Mouse (Mus musculus) Patski (cell line): ENCODE measurements at regions not wholly inside any gene's neighbourhood (a gene's known extent, or its start where the extent isn't known, plus 50 kb on each side); places are given as distances from the start of the nearest gene placed in this dataset.
A peak's percentile ranks its signal among the peaks of the same experiment; 100 is the strongest.

Experiments used
- ATAC-seq: fragments of 100-300 bp; one replicate; pipeline ENCODE4 v1.8.0; 2021
- CTCF ChIA-PET: fragments of 350-600 bp; sonication (Branson Sonifier 250); formaldehyde crosslinking; loops from one replicate; lab custom pipeline; 2022; ENCODE audit warnings: inconsistent platforms; lab: Charles Lee
- POLR2A ChIA-PET: fragments of 350-600 bp; sonication (Branson Sonifier 250); formaldehyde crosslinking; loops from one replicate; lab custom pipeline; 2022; ENCODE audit warnings: antibody characterized with exemption, inconsistent platforms; lab: Charles Lee
- DNase-seq: peaks from one replicate; pipeline ENCODE4 v3.0.0-alpha.2; 2011; ENCODE audit warnings: low read depth, low spot score
- H3K27me3 ChIP-seq: fragments of 371-371 bp; one replicate; pipeline ENCODE4 v1.5.1; 2021
- CTCF ChIP-seq: fragments of 100-300 bp; IDR thresholded peaks from one replicate; pipeline ENCODE4 v1.5.1; 2021
- in situ Hi-C: fragments of 300-500 bp; cut with MboI; formaldehyde crosslinking; loops from 3 replicates; pipeline ENCODE4 v1.11.1; 2018; ENCODE audit warnings: low pct_unique_long_range_greater_than_20kb, mixed read lengths

GRCm38 (mm10) chr14:105588391-105589163 is 308.0 kb downstream of the Spry2 start:
- DNase-seq, result peak; percentile 82
- ATAC-seq, result peak; percentile 97
- in situ Hi-C loops, result loop anchor here (5.0 kb wide), 2 partner anchors 79 to 304 kb away; no protein-coding TSS in a partner anchor
- TF ChIP-seq CTCF, result no peak
- no peaks in the 10 kb centered on the region for H3K27me3 ChIP-seq
- ChIA-PET POLR2A (interaction anchor here (0.7 to 1.3 kb wide), 3 partner anchors 9 to 291 kb away, joined by 3 read pairs; no protein-coding TSS in a partner anchor), CTCF (interaction anchor here (1.1 to 1.2 kb wide), 3 partner anchors 11 to 80 kb away, joined by 3 read pairs; no protein-coding TSS in a partner anchor)

GRCm38 (mm10) chr14:105588029-105588390 is 308.6 kb downstream of the Spry2 start:
- no peak for DNase-seq
- ATAC-seq, result no peak
- in situ Hi-C loops, result loop anchor here (5.0 kb wide), 2 partner anchors 79 to 304 kb away; no protein-coding TSS in a partner anchor
- TF ChIP-seq CTCF, result no peak
- ChIA-PET CTCF (interaction anchor here (1.1 to 1.5 kb wide), 3 partner anchors 14 to 80 kb away, joined by 3 read pairs; no protein-coding TSS in a partner anchor), POLR2A (interaction anchor here (0.6 to 1.1 kb wide), 2 partner anchors 10 to 337 kb away, joined by 3 read pairs; no protein-coding TSS in a partner anchor)
- no peaks in the 10 kb centered on the region for H3K27me3 ChIP-seq

GRCm38 (mm10) chr14:105584632-105585031 is 312.0 kb downstream of the Spry2 start:
- DNase-seq (no peak), ATAC-seq (no peak)
- TF ChIP-seq CTCF, result no peak
- POLR2A ChIA-PET, result no interaction called here
- in situ Hi-C loops, result loop anchor here (5.0 kb wide), 2 partner anchors 83 to 308 kb away; no protein-coding TSS in a partner anchor
- no peaks in the 10 kb centered on the region for H3K27me3 ChIP-seq
- CTCF ChIA-PET, result interaction anchor here (1.0 kb wide), 1 partner anchor 151 kb away, joined by 3 read pairs; no protein-coding TSS in a partner anchor

GRCm38 (mm10) chr14:105583497-105583896 is 313.1 kb downstream of the Spry2 start:
- CTCF ChIA-PET, result interaction anchor here (1.0 kb wide), 1 partner anchor 152 kb away, joined by 3 read pairs; no protein-coding TSS in a partner anchor
- POLR2A ChIA-PET, result no interaction called here
- ATAC-seq (no peak), DNase-seq (no peak)
- in situ Hi-C loops, result no loop called here
- TF ChIP-seq CTCF, result no peak
- H3K27me3 ChIP-seq, result no peaks in the 10 kb centered on the region

- no peak for DNase-seq
- ATAC-seq, result no peak
- in situ Hi-C loops, result no loop called here
- no peak for TF ChIP-seq CTCF
- ChIA-PET POLR2A (no interaction called here), CTCF (no interaction called here)
- H3K27me3 ChIP-seq, result no peaks in the 10 kb centered on the region
Measured at GRCm38 (mm10) chr14:105576266-105576665, 317.9 kb downstream of the Ndfip2 start.

- H3K27me3 ChIP-seq, result no peaks in the 10 kb centered on the region
- TF ChIP-seq CTCF, result no peak
- ATAC-seq (no peak), DNase-seq (no peak)
- in situ Hi-C loops, result no loop called here
- POLR2A ChIA-PET, result no interaction called here
- CTCF ChIA-PET, result interaction anchor here (1.6 kb wide), 1 partner anchor 65 kb away, joined by 4 read pairs; no protein-coding TSS in a partner anchor
Measured at GRCm38 (mm10) chr14:105572036-105572891, 313.9 kb downstream of the Ndfip2 start.

- no peaks in the 10 kb centered on the region for H3K27me3 ChIP-seq
- in situ Hi-C loops, result no loop called here
- no peak for TF ChIP-seq CTCF
- no peak for ATAC-seq
- DNase-seq, result no peak
- CTCF ChIA-PET, result no interaction called here
- POLR2A ChIA-PET, result no interaction called here
Measured at GRCm38 (mm10) chr14:105570156-105570555, 311.8 kb downstream of the Ndfip2 start.

- no peaks in the 10 kb centered on the region for H3K27me3 ChIP-seq
- ChIA-PET POLR2A (no interaction called here), CTCF (interaction anchor here (1.2 to 1.7 kb wide), 2 partner anchors 8 to 17 kb away, joined by 3 to 6 read pairs; no protein-coding TSS in a partner anchor)
- TF ChIP-seq CTCF, result no peak
- in situ Hi-C loops, result no loop called here
- DNase-seq (no peak), ATAC-seq (no peak)
Measured at GRCm38 (mm10) chr14:105565827-105566226, 307.5 kb downstream of the Ndfip2 start.

- H3K27me3 ChIP-seq, result no peaks in the 10 kb centered on the region
- ATAC-seq (no peak), DNase-seq (no peak)
- in situ Hi-C loops, result no loop called here
- no peak for TF ChIP-seq CTCF
- POLR2A ChIA-PET, result no interaction called here
- CTCF ChIA-PET, result no interaction called here
Measured at GRCm38 (mm10) chr14:105562843-105563242, 304.5 kb downstream of the Ndfip2 start.

GRCm38 (mm10) chr14:105556813-105557212 is 298.4 kb downstream of the Ndfip2 start:
- ChIA-PET CTCF (interaction anchor here (0.6 kb wide), 2 partner anchors 229 to 431 kb away, joined by 3 read pairs; no protein-coding TSS in a partner anchor), POLR2A (no interaction called here)
- in situ Hi-C loops, result no loop called here

More at GRCm38 (mm10) chr14:105556813-105557212, 298.4 kb downstream of the Ndfip2 start:
- peak; percentile 55 for TF ChIP-seq CTCF
- DNase-seq (no peak), ATAC-seq (no peak)
- no peaks in the 10 kb centered on the region for H3K27me3 ChIP-seq
